Mouse (Mus musculus): Measurements from ENCODE around the gene Echs1.

- TF ChIP-seq POLR2A (IDR thresholded peaks at IDR 0.05; ENCODE audit: borderline replicate concordance, extremely low read depth, insufficient read depth, insufficient read length, poor library complexity, severe bottlenecking) (no peak), CTCF (IDR thresholded peaks at IDR 0.05; ENCODE audit: borderline replicate concordance, extremely low read depth, insufficient read depth, insufficient read length) (no peak)
Observed at GRCm38 (mm10) chr7:140153829-140154217, 37.5 kb upstream of the Echs1 start.

Measured in brain, embryonic 14.5 days (tissue).